Mouse (Mus musculus): Measurements from ENCODE around the gene Srp72.

GRCm38 (mm10) chr5:76929180-76929877, 45.2 kb upstream of the Srp72 start:
- no peak for TF ChIP-seq CTCF (IDR thresholded peaks at IDR 0.05; ENCODE audit: low read depth)
- no peak for TF ChIP-seq EP300 (optimal IDR thresholded peaks at IDR 0.05)
